Comparison of ENCODE assay signal across 8 mouse cellular contexts in genomic region chr10:29535546-29536260, GRCm38 (mm10). TPM values are rescaled to one million over a fixed set of nuclear protein-coding genes. Genes with fewer than 3 reads are reported as not detected.
DNase-seq lines count a peak whose midpoint lies in the region; ATAC-seq and TF ChIP-seq lines count a peak whose summit lies in the region.

TSS of gene Rspo3 (minus strand) at chr10:29535867.

- H3K27me3 ChIP-seq in E14TG2a.4 (ENCODE audit: insufficient read depth, low read length): peaks cover 55% of the 10 kb centered on the region
- peaks cover 4% of the 10 kb centered on the region; the same call in 1 of the 2 replicates for H3K27me3 ChIP-seq in embryonic facial prominence, embryonic 11.5 days (ENCODE audit: control insufficient read depth, insufficient read depth, low read length)
- peaks cover 13% of the 10 kb centered on the region for H3K27me3 ChIP-seq in heart, embryonic 14.5 days (ENCODE audit: control insufficient read depth, insufficient read depth, low read length)
- peaks cover 33% of the 10 kb centered on the region for H3K27me3 ChIP-seq in lung, embryonic 16.5 days (ENCODE audit: control insufficient read depth, insufficient read depth, low read depth, low read length)

- DNase-seq in adrenal gland, adult 8-10 months: no peak
- DNase-seq in embryonic facial prominence, embryonic 11.5 days (ENCODE audit: low spot score): peak; percentile 68
- peak; percentile 66 to 74 for DNase-seq in kidney, postnatal 4 days
- peak; percentile 67 for DNase-seq in retina, embryonic 14.5 days (ENCODE audit: low spot score)

- TF ChIP-seq CTCF in E14TG2a.4 (conservative IDR thresholded peaks at IDR 0.05; ENCODE audit: low read length): no peak

- H3K4me2 ChIP-seq in embryonic facial prominence, embryonic 11.5 days (ENCODE audit: low read depth, low read length): peak within 1 kb of the TSS; percentile 86
- peak within 1 kb of the TSS; percentile 97 for H3K4me2 ChIP-seq in heart, embryonic 14.5 days (ENCODE audit: low read length)
- peak within 1 kb of the TSS; percentile 83 for H3K4me2 ChIP-seq in lung, embryonic 16.5 days (ENCODE audit: low read depth, low read length)

- peak within 1 kb of the TSS; percentile 79 for H3K4me3 ChIP-seq in E14TG2a.4 (replicated peaks; ENCODE audit: low read length)
- peak within 1 kb of the TSS; percentile 66 for H3K4me3 ChIP-seq in embryonic facial prominence, embryonic 11.5 days (ENCODE audit: low read depth, low read length)
- H3K4me3 ChIP-seq in heart, embryonic 14.5 days (ENCODE audit: control insufficient read depth in 1 of 2, insufficient read depth in 1 of 2, low read depth in 1 of 2, low read length in 2 of 2): peak within 1 kb of the TSS; percentile 70 to 89
- peak within 1 kb of the TSS; percentile 59 for H3K4me3 ChIP-seq in lung, embryonic 16.5 days (ENCODE audit: low read length)

- H3K27ac ChIP-seq in embryonic facial prominence, embryonic 11.5 days (replicated peaks; ENCODE audit: low read depth, low read length): no peak within 1 kb of the TSS
- H3K27ac ChIP-seq in heart, embryonic 14.5 days (replicated peaks in 1 of 2; ENCODE audit: control insufficient read depth in 1 of 2, insufficient read depth in 1 of 2, low read depth in 2 of 2, low read length in 2 of 2): peak within 1 kb of the TSS; percentile 10 to 41; a peak in 3 of 4 replicates
- H3K27ac ChIP-seq in lung, embryonic 16.5 days (ENCODE audit: low read length): no peak within 1 kb of the TSS

- peak; percentile 86 for ATAC-seq in embryonic facial prominence, embryonic 11.5 days (replicated peaks; ENCODE audit: insufficient number of reproducible peaks, low FRiP score, low TSS enrichment, low read depth)
- peak; percentile 69 for ATAC-seq in heart, embryonic 14.5 days (ENCODE audit: insufficient number of reproducible peaks, insufficient read depth, low FRiP score, low read depth)
- ATAC-seq in lung, embryonic 16.5 days (ENCODE audit: low read depth): peak; percentile 80
- no peak for ATAC-seq in activated CD4-positive, CD25-positive, alpha-beta regulatory T cell, adult 4 months

- no peaks in the 10 kb centered on the region for H3K9me3 ChIP-seq in E14TG2a.4 (ENCODE audit: low read length)
- H3K9me3 ChIP-seq in embryonic facial prominence, embryonic 11.5 days (replicated peaks; ENCODE audit: control insufficient read depth, low read length): no peaks in the 10 kb centered on the region
- H3K9me3 ChIP-seq in heart, embryonic 14.5 days (ENCODE audit: control insufficient read depth, low read length): no peaks in the 10 kb centered on the region
- H3K9me3 ChIP-seq in lung, embryonic 16.5 days (ENCODE audit: control insufficient read depth, low read length): no peaks in the 10 kb centered on the region

- no peaks in the 10 kb centered on the region for H3K36me3 ChIP-seq in E14TG2a.4 (ENCODE audit: insufficient read depth, low read length)
- H3K36me3 ChIP-seq in embryonic facial prominence, embryonic 11.5 days (replicated peaks; ENCODE audit: control insufficient read depth, insufficient read depth, low read depth, low read length): no peaks in the 10 kb centered on the region
- H3K36me3 ChIP-seq in heart, embryonic 14.5 days (ENCODE audit: control insufficient read depth, insufficient read depth, low read length): no peaks in the 10 kb centered on the region
- H3K36me3 ChIP-seq in lung, embryonic 16.5 days (ENCODE audit: control insufficient read depth, insufficient read depth, low read length): no peaks in the 10 kb centered on the region

- peaks cover 29% of the 10 kb centered on the region for H3K4me1 ChIP-seq in E14TG2a.4 (replicated peaks; ENCODE audit: low read depth, low read length)
- peaks cover 3% of the 10 kb centered on the region; the same call in 1 of the 2 replicates for H3K4me1 ChIP-seq in embryonic facial prominence, embryonic 11.5 days (ENCODE audit: control insufficient read depth, insufficient read depth, low read length)
- H3K4me1 ChIP-seq in heart, embryonic 14.5 days (ENCODE audit: control insufficient read depth in 2 of 2, insufficient read depth in 2 of 2, low read length in 2 of 2): peaks cover 10 to 26% of the 10 kb centered on the region in 2 experiments
- H3K4me1 ChIP-seq in lung, embryonic 16.5 days (replicated peaks; ENCODE audit: control insufficient read depth, insufficient read depth, low read length): peaks cover 18% of the 10 kb centered on the region

- under 1% methylated on average over 44 of the region's 44 CpGs for WGBS in embryonic facial prominence, embryonic 11.5 days
- 1% methylated on average over 43 of the region's 44 CpGs for WGBS in heart, embryonic 14.5 days
- under 1% methylated on average over 42 of the region's 44 CpGs for WGBS in lung, embryonic 16.5 days

- peak within 1 kb of the TSS; percentile 70 for H3K9ac ChIP-seq in embryonic facial prominence, embryonic 11.5 days (replicated peaks; ENCODE audit: low read length)
- peak within 1 kb of the TSS; percentile 76 for H3K9ac ChIP-seq in heart, embryonic 14.5 days (ENCODE audit: low read length)
- H3K9ac ChIP-seq in lung, embryonic 16.5 days (ENCODE audit: low read length): peak within 1 kb of the TSS; percentile 64

RNA-seq across cellular contexts. Expression of gene Rspo3, which starts in this region (rescaled TPM):
- 10 to 100 TPM; 17.8 to 27.8 (median 23.5) TPM for total RNA-seq in adrenal gland, adult 8-10 months (2022)
- polyA plus RNA-seq in embryonic facial prominence, embryonic 11.5 days (2014; fragmentation: Nextera tagmentation; extraction: Ambion mirVana): 11.4 and 14.2 TPM in 2 replicates
- 6.3 and 8.7 TPM in 2 replicates for polyA plus RNA-seq in heart, embryonic 14.5 days (2014; fragmentation: Nextera tagmentation; extraction: Ambion mirVana)
- 1.7 and 1.9 TPM in 2 replicates for polyA plus RNA-seq in lung, embryonic 16.5 days (2015; fragmentation: Nextera tagmentation; extraction: Ambion mirVana)
- polyA plus RNA-seq in activated CD4-positive, CD25-positive, alpha-beta regulatory T cell, adult 4 months (2017; shearing (Covaris generic)): under 1 TPM in 1 of 2 experiments, not detected in 1; 0.15 TPM

Comparison
In these comparisons a context has a peak if more than half of its experiments do, and no peak if none do; other contexts are left out.
1. H3K27ac ChIP-seq: peak in heart, embryonic 14.5 days (2 of 2); none in embryonic facial prominence, embryonic 11.5 days (single experiment) and lung, embryonic 16.5 days (single experiment).
2. Peak in every context shown above with its lines, with median percentiles within 50 percentile points of each other: H3K4me3 ChIP-seq, H3K4me2 ChIP-seq and H3K9ac ChIP-seq.